Mouse (Mus musculus) small intestine, adult 2 months (tissue): ENCODE results near the gene Lef1.

Experiments used
- CTCF ChIP-seq: fragments of 200-500 bp; IDR thresholded peaks from 2 replicates; pipeline ENCODE4 v1.5.1; 2012; ENCODE audit warnings: low read depth, mild to moderate bottlenecking, control low read depth, inconsistent platforms, low read length, moderate library complexity, mixed read lengths; ENCODE audit not compliant: insufficient replicate concordance, insufficient read length; ENCODE audit errors: extremely low read depth
- POLR2A ChIP-seq: fragments of 200-500 bp; IDR thresholded peaks from 2 replicates; pipeline ENCODE4 v1.6.1; 2012; ENCODE audit warnings: low read depth, mild to moderate bottlenecking, control low read depth, inconsistent platforms, low read length, moderate library complexity

DNA sequence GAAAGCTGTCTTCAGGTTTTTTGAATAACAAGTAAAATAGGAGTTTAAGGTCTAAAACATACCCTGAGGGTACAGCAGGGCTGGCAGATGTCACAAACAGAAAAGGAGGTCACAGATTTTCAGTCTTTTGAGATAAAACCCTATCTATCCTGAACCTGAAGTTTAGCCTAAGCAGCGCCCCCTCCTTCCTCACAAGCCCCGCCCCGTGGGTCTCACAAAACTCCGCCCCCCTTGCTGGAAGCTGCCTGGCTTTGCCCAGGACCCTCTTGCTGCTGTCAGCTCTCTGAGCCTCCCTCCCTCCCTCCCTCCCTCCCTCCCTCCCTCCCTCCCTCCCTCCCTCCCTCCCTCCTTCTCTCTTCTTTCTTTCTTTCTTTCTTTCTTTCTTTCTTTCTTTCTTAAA, 31.3 kb downstream of the Lef1 start:
- TF ChIP-seq POLR2A (no peak), CTCF (no peak)
